ENCODE assay signal across 21 mouse cellular contexts in genomic region chr4:137466991-137467390, GRCm38 (mm10). TPM values are rescaled to one million over a fixed set of nuclear protein-coding genes. Genes with fewer than 3 reads are reported as not detected.
A peak's percentile ranks its signal among the peaks of the same experiment; 100 is the strongest.
DNase-seq lines count a peak whose midpoint lies in the region; ATAC-seq lines count a peak whose summit lies in the region.
"Had no signal": no experiment of that assay in that cellular context is flagged by ENCODE, and none has a peak within 500 bp of the region (broad histone marks: within the 10 kb centered on the region; RNA-seq: fewer than 3 reads in every experiment).

No protein-coding gene starts in this region.

- H3K9ac ChIP-seq in kidney, embryonic 15.5 days = 0 out of 2 replicates have a peak overlapping the region, but pooled peaks have one; percentile 8
- no peak overlapping the region for H3K9ac ChIP-seq in kidney, embryonic 16.5 days (replicated peaks; ENCODE audit: low read length)
- no peak overlapping the region for H3K9ac ChIP-seq in embryonic facial prominence, embryonic 15.5 days
- H3K9ac ChIP-seq in heart, embryonic 15.5 days = no peak overlapping the region
- no peak overlapping the region for H3K9ac ChIP-seq in stomach, embryonic 14.5 days (replicated peaks; ENCODE audit: low read depth, low read length)
- H3K9ac ChIP-seq: embryonic facial prominence, embryonic 12.5 days; forebrain, postnatal 0 days; neural tube, embryonic 13.5 days had no signal

- H3K9me3 ChIP-seq in kidney, embryonic 15.5 days (replicated peaks) = no peaks in the 10 kb centered on the region
- H3K9me3 ChIP-seq in kidney, embryonic 16.5 days (ENCODE audit: low read length) = no peaks in the 10 kb centered on the region
- H3K9me3 ChIP-seq in embryonic facial prominence, embryonic 15.5 days (replicated peaks) = no peaks in the 10 kb centered on the region
- H3K9me3 ChIP-seq in heart, embryonic 15.5 days (replicated peaks) = no peaks in the 10 kb centered on the region
- H3K9me3 ChIP-seq in stomach, embryonic 14.5 days (ENCODE audit: control insufficient read depth, low read depth, low read length) = no peaks in the 10 kb centered on the region
- H3K9me3 ChIP-seq: embryonic facial prominence, embryonic 12.5 days; neural tube, embryonic 13.5 days had no signal

- H3K4me1 ChIP-seq in kidney, embryonic 15.5 days = peaks cover 77% of the 10 kb centered on the region
- H3K4me1 ChIP-seq in kidney, embryonic 16.5 days (ENCODE audit: insufficient read depth, low read length) = peaks cover 47% of the 10 kb centered on the region
- H3K4me1 ChIP-seq in embryonic facial prominence, embryonic 15.5 days = peaks cover 68% of the 10 kb centered on the region
- H3K4me1 ChIP-seq in heart, embryonic 15.5 days (replicated peaks) = peaks cover 68% of the 10 kb centered on the region
- H3K4me1 ChIP-seq in stomach, embryonic 14.5 days (ENCODE audit: control insufficient read depth, insufficient read depth, low read length) = peaks cover 31% of the 10 kb centered on the region

- H3K36me3 ChIP-seq in kidney, embryonic 15.5 days = no peaks in the 10 kb centered on the region
- no peaks in the 10 kb centered on the region for H3K36me3 ChIP-seq in kidney, embryonic 16.5 days (ENCODE audit: insufficient read depth, low read length)
- no peaks in the 10 kb centered on the region for H3K36me3 ChIP-seq in embryonic facial prominence, embryonic 15.5 days
- H3K36me3 ChIP-seq in heart, embryonic 15.5 days = no peaks in the 10 kb centered on the region
- no peaks in the 10 kb centered on the region for H3K36me3 ChIP-seq in stomach, embryonic 14.5 days (ENCODE audit: control insufficient read depth, insufficient read depth, low read length)
- H3K36me3 ChIP-seq: embryonic facial prominence, embryonic 12.5 days; neural tube, embryonic 13.5 days had no signal

- 70% methylated on average over 4 of the region's 4 CpGs for WGBS in kidney, embryonic 15.5 days
- 76% methylated on average over 4 of the region's 4 CpGs for WGBS in kidney, embryonic 16.5 days
- 78% methylated on average over 4 of the region's 4 CpGs for WGBS in embryonic facial prominence, embryonic 15.5 days
- 45% methylated on average over 4 of the region's 4 CpGs for WGBS in heart, embryonic 15.5 days
- WGBS in stomach, embryonic 14.5 days = 74% methylated on average over 4 of the region's 4 CpGs

- no peaks in the 10 kb centered on the region for H3K27me3 ChIP-seq in kidney, embryonic 15.5 days
- no peaks in the 10 kb centered on the region for H3K27me3 ChIP-seq in kidney, embryonic 16.5 days (ENCODE audit: insufficient read depth, low read length)
- H3K27me3 ChIP-seq in embryonic facial prominence, embryonic 15.5 days = no peaks in the 10 kb centered on the region
- no peaks in the 10 kb centered on the region for H3K27me3 ChIP-seq in heart, embryonic 15.5 days
- no peaks in the 10 kb centered on the region for H3K27me3 ChIP-seq in stomach, embryonic 14.5 days (ENCODE audit: control insufficient read depth, insufficient read depth, low read length)
- H3K27me3 ChIP-seq: embryonic facial prominence, embryonic 12.5 days; neural tube, embryonic 13.5 days had no signal

- no peak for ATAC-seq in kidney, embryonic 15.5 days (replicated peaks; ENCODE audit: low FRiP score)
- no peak for ATAC-seq in kidney, embryonic 16.5 days (ENCODE audit: low FRiP score, low TSS enrichment)
- ATAC-seq in embryonic facial prominence, embryonic 15.5 days (ENCODE audit: insufficient number of reproducible peaks, low FRiP score, low TSS enrichment, low read depth) = no peak
- ATAC-seq in heart, embryonic 15.5 days (replicated peaks; ENCODE audit: insufficient number of reproducible peaks, insufficient read depth, low FRiP score, low read depth) = no peak
- no peak for ATAC-seq in stomach, embryonic 14.5 days (ENCODE audit: insufficient number of reproducible peaks, insufficient read depth, low FRiP score, low read depth)
- ATAC-seq: CD4-positive, CD25-positive, alpha-beta regulatory T cell, adult 4 months; forebrain, postnatal 0 days; hindbrain, embryonic 16.5 days had no signal

- no peak overlapping the region for H3K4me2 ChIP-seq in kidney, embryonic 15.5 days
- H3K4me2 ChIP-seq in kidney, embryonic 16.5 days (replicated peaks; ENCODE audit: low read depth, low read length) = no peak overlapping the region
- no peak overlapping the region for H3K4me2 ChIP-seq in embryonic facial prominence, embryonic 15.5 days (replicated peaks)
- H3K4me2 ChIP-seq in heart, embryonic 15.5 days = no peak overlapping the region
- H3K4me2 ChIP-seq in stomach, embryonic 14.5 days (replicated peaks; ENCODE audit: low read depth, low read length) = no peak overlapping the region
- H3K4me2 ChIP-seq: embryonic facial prominence, embryonic 12.5 days; liver, embryonic 11.5 days; neural tube, embryonic 13.5 days had no signal

- no peak overlapping the region for H3K4me3 ChIP-seq in kidney, embryonic 15.5 days (replicated peaks)
- H3K4me3 ChIP-seq in kidney, embryonic 16.5 days (ENCODE audit: low read length) = no peak overlapping the region
- no peak overlapping the region for H3K4me3 ChIP-seq in embryonic facial prominence, embryonic 15.5 days (replicated peaks)
- H3K4me3 ChIP-seq in heart, embryonic 15.5 days = no peak overlapping the region
- H3K4me3 ChIP-seq in stomach, embryonic 14.5 days (ENCODE audit: low read depth, low read length) = no peak overlapping the region
- H3K4me3 ChIP-seq: embryonic facial prominence, embryonic 12.5 days; neural tube, embryonic 13.5 days had no signal

- DNase-seq in adrenal gland, adult 2 months = no peak
- no peak for DNase-seq in natural killer cell, adult 2 months (ENCODE audit: low spot score in 2 of 2)
- DNase-seq: cerebellum, postnatal 36 days; forebrain, postnatal 0 days; thymus, postnatal 14 days had no signal

- peak overlapping the region; percentile 87 for H3K27ac ChIP-seq in kidney, embryonic 15.5 days
- H3K27ac ChIP-seq in kidney, embryonic 16.5 days (ENCODE audit: low read length) = no peak overlapping the region; the same call in 1 of the 2 replicates
- peak overlapping the region; percentile 83; the same call in 1 of the 2 replicates for H3K27ac ChIP-seq in embryonic facial prominence, embryonic 15.5 days (replicated peaks)
- H3K27ac ChIP-seq in heart, embryonic 15.5 days = peak overlapping the region; percentile 91
- H3K27ac ChIP-seq in stomach, embryonic 14.5 days (ENCODE audit: low read length) = peak overlapping the region; percentile 77; the same call in 1 of the 2 replicates
- H3K27ac ChIP-seq: kidney, postnatal 0 days; macrophage; neural tube, embryonic 13.5 days had no signal

RNA-seq across cellular contexts. Expression of gene Hspg2, which starts 1.6 kb away (rescaled TPM):
- polyA plus RNA-seq in kidney, embryonic 15.5 days (2015; fragmentation: Nextera tagmentation; extraction: Ambion mirVana) = 34.2 and 35.7 TPM in 2 replicates
- polyA plus RNA-seq in kidney, embryonic 16.5 days (2015; fragmentation: Nextera tagmentation; extraction: Ambion mirVana) = 39.6 and 41.7 TPM in 2 replicates
- polyA plus RNA-seq in embryonic facial prominence, embryonic 15.5 days (2015; fragmentation: Nextera tagmentation; extraction: Ambion mirVana) = 48.5 and 49.1 TPM in 2 replicates
- 41.3 and 56.3 TPM in 2 replicates for polyA plus RNA-seq in heart, embryonic 15.5 days (2015; fragmentation: Nextera tagmentation; extraction: Ambion mirVana)
- 42.6 and 44.1 TPM in 2 replicates for polyA plus RNA-seq in stomach, embryonic 14.5 days (2014; fragmentation: Nextera tagmentation; extraction: Ambion mirVana)
- total RNA-seq in adrenal gland, adult 2 months (2021) = 100 to 1,000 TPM in 1 of 2 experiments, 10 to 100 TPM in 1; 87.4 to 150 TPM
- 122 and 125 TPM in 2 replicates for polyA plus RNA-seq in adrenal gland, adult 2 months (2012; rRNA removed)
- polyA plus RNA-seq: CD4-positive, CD25-positive, alpha-beta regulatory T cell, adult 4 months had no signal

RNA-seq across cellular contexts. Expression of gene 1700013G24Rik, which starts 13.9 kb away (rescaled TPM):
- not detected in 2 replicates for polyA plus RNA-seq in kidney, embryonic 15.5 days (2015; fragmentation: Nextera tagmentation; extraction: Ambion mirVana)
- polyA plus RNA-seq in kidney, embryonic 16.5 days (2015; fragmentation: Nextera tagmentation; extraction: Ambion mirVana) = not detected in 2 replicates
- polyA plus RNA-seq in embryonic facial prominence, embryonic 15.5 days (2015; fragmentation: Nextera tagmentation; extraction: Ambion mirVana) = not detected in 2 replicates
- polyA plus RNA-seq in heart, embryonic 15.5 days (2015; fragmentation: Nextera tagmentation; extraction: Ambion mirVana) = not detected in 2 replicates
- not detected in 2 replicates for polyA plus RNA-seq in stomach, embryonic 14.5 days (2014; fragmentation: Nextera tagmentation; extraction: Ambion mirVana)
- total RNA-seq in adrenal gland, adult 2 months (2021) = not detected
- not detected in 2 replicates for polyA plus RNA-seq in adrenal gland, adult 2 months (2012; rRNA removed)
- total RNA-seq: adrenal gland, postnatal 4 days; forebrain, postnatal 0 days; gastrocnemius, postnatal 36 days; left cerebral cortex, postnatal 10 days; midbrain, postnatal 0 days had no signal
- polyA plus RNA-seq: CD4-positive, CD25-positive, alpha-beta regulatory T cell, adult 4 months; embryonic facial prominence, embryonic 12.5 days; forebrain, postnatal 0 days; hindbrain, embryonic 16.5 days; kidney, postnatal 0 days; liver, embryonic 11.5 days; macrophage; midbrain, postnatal 0 days; neural tube, embryonic 13.5 days had no signal

RNA-seq across cellular contexts. Expression of gene Cela3b, which starts 36.7 kb away (rescaled TPM):
- not detected in 2 replicates for polyA plus RNA-seq in kidney, embryonic 15.5 days (2015; fragmentation: Nextera tagmentation; extraction: Ambion mirVana)
- not detected in 2 replicates for polyA plus RNA-seq in kidney, embryonic 16.5 days (2015; fragmentation: Nextera tagmentation; extraction: Ambion mirVana)
- polyA plus RNA-seq in embryonic facial prominence, embryonic 15.5 days (2015; fragmentation: Nextera tagmentation; extraction: Ambion mirVana) = not detected in 2 replicates
- polyA plus RNA-seq in heart, embryonic 15.5 days (2015; fragmentation: Nextera tagmentation; extraction: Ambion mirVana) = not detected in 2 replicates
- polyA plus RNA-seq in stomach, embryonic 14.5 days (2014; fragmentation: Nextera tagmentation; extraction: Ambion mirVana) = 1.0 TPM in 1 of 2 replicates, not detected in the other
- total RNA-seq in adrenal gland, adult 2 months (2021) = not detected
- 0.16 and 0.33 TPM in 2 replicates for polyA plus RNA-seq in adrenal gland, adult 2 months (2012; rRNA removed)
- total RNA-seq: forebrain, postnatal 0 days; gastrocnemius, postnatal 36 days; left cerebral cortex, postnatal 10 days; midbrain, postnatal 0 days had no signal
- polyA plus RNA-seq: CD4-positive, CD25-positive, alpha-beta regulatory T cell, adult 4 months; embryonic facial prominence, embryonic 12.5 days; forebrain, postnatal 0 days; hindbrain, embryonic 16.5 days; kidney, postnatal 0 days; liver, embryonic 11.5 days; macrophage; midbrain, postnatal 0 days; neural tube, embryonic 13.5 days had no signal

RNA-seq across cellular contexts. Expression of gene Cela3a, which starts 57.4 kb away (rescaled TPM):
- not detected in 2 replicates for polyA plus RNA-seq in kidney, embryonic 15.5 days (2015; fragmentation: Nextera tagmentation; extraction: Ambion mirVana)
- polyA plus RNA-seq in kidney, embryonic 16.5 days (2015; fragmentation: Nextera tagmentation; extraction: Ambion mirVana) = not detected in 2 replicates
- not detected in 2 replicates for polyA plus RNA-seq in embryonic facial prominence, embryonic 15.5 days (2015; fragmentation: Nextera tagmentation; extraction: Ambion mirVana)
- polyA plus RNA-seq in heart, embryonic 15.5 days (2015; fragmentation: Nextera tagmentation; extraction: Ambion mirVana) = not detected in 2 replicates
- not detected in 2 replicates for polyA plus RNA-seq in stomach, embryonic 14.5 days (2014; fragmentation: Nextera tagmentation; extraction: Ambion mirVana)
- not detected for total RNA-seq in adrenal gland, adult 2 months (2021)
- polyA plus RNA-seq in adrenal gland, adult 2 months (2012; rRNA removed) = not detected in 2 replicates
- total RNA-seq: forebrain, postnatal 0 days; gastrocnemius, postnatal 36 days; left cerebral cortex, postnatal 10 days; midbrain, postnatal 0 days had no signal
- polyA plus RNA-seq: CD4-positive, CD25-positive, alpha-beta regulatory T cell, adult 4 months; embryonic facial prominence, embryonic 12.5 days; forebrain, postnatal 0 days; hindbrain, embryonic 16.5 days; kidney, postnatal 0 days; liver, embryonic 11.5 days; macrophage; midbrain, postnatal 0 days; neural tube, embryonic 13.5 days had no signal
